Mouse (Mus musculus): ENCODE results near the gene Cxcl17. TPM values are rescaled to one million over a fixed set of nuclear protein-coding genes. Genes with fewer than 3 reads are reported as not detected.
A peak's percentile ranks its signal among the peaks of the same experiment; 100 is the strongest.

Gene Cxcl17
- polyA plus RNA-seq, 2 experiments = not detected

DNA sequence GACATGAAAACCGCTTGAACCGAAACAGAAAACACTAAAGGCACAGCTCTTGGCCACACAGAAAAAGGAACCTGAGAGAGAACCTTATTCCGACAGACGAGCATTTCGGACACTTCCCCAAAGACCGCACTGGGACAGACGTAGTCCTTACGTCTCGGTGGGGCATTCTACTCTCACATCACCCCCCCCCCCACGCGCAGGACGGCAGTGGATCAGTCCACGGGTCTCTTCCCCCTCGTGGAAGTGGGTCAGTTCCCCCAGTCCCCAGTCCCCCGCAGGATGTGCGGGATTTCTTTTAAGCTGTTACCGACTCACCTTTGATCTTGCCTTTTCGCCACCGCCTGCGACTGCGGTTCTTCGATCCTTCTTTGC is 17.5 kb downstream of the Cxcl17 start:
- no peak overlapping the region; the same call in 1 of the 2 replicates for H3K27ac ChIP-seq (replicated peaks; ENCODE audit: low read depth, low read length)
- WGBS = 0% methylated on average over 22 of the region's 22 CpGs
- DNase-seq (ENCODE audit: low spot score) = no peak
- peak overlapping the region; percentile 62 for H3K4me2 ChIP-seq (replicated peaks; ENCODE audit: low read depth, low read length, severe bottlenecking)
- H3K9me3 ChIP-seq (ENCODE audit: control insufficient read depth, low read length) = no peaks in the 10 kb centered on the region
- H3K4me1 ChIP-seq (ENCODE audit: control insufficient read depth, insufficient read depth, low read length) = peaks cover 26% of the 10 kb centered on the region
- ATAC-seq (ENCODE audit: low FRiP score, low read depth) = peak; percentile 35
- TF ChIP-seq POLR2A (IDR thresholded peaks at IDR 0.05; ENCODE audit: borderline replicate concordance, extremely low read depth, insufficient read depth, insufficient read length) = no peak
- peak overlapping the region; percentile 53 for H3K9ac ChIP-seq (ENCODE audit: low read depth, low read length, severe bottlenecking)
- no peaks in the 10 kb centered on the region for H3K36me3 ChIP-seq (ENCODE audit: control insufficient read depth, insufficient read depth, low read length)
- H3K4me3 ChIP-seq (replicated peaks; ENCODE audit: low read length) = peak overlapping the region; percentile 53
- H3K27me3 ChIP-seq (ENCODE audit: control insufficient read depth, insufficient read depth, low read length) = no peaks in the 10 kb centered on the region

DNA sequence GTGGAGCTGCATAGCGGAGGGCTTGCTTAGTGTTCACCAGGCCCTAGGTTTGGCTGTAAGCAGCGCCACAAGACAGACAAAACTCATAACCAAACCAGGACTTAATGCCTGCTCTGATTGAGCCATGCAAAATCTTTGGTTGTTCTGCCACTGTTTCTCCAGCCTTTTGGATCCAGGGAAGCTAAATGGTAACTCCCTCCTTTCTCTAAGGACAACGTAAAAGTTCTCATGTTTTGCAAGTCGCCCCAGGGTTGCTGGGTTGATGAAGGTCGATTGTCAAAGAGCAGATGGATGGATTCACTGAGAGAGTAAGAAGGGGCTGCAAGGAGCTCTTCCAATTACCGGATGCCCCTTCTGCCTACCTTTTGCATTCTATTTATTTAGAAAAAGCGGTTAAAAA is 17.9 kb downstream of the Cxcl17 start:
- H3K9ac ChIP-seq (ENCODE audit: low read depth, low read length, severe bottlenecking) = peak overlapping the region; percentile 53
- no peaks in the 10 kb centered on the region for H3K9me3 ChIP-seq (ENCODE audit: control insufficient read depth, low read length)
- no peak for DNase-seq (ENCODE audit: low spot score)
- H3K36me3 ChIP-seq (ENCODE audit: control insufficient read depth, insufficient read depth, low read length) = no peaks in the 10 kb centered on the region
- no peak overlapping the region for H3K27ac ChIP-seq (replicated peaks; ENCODE audit: low read depth, low read length)
- H3K4me2 ChIP-seq (replicated peaks; ENCODE audit: low read depth, low read length, severe bottlenecking) = peak overlapping the region; percentile 62
- peaks cover 31% of the 10 kb centered on the region for H3K4me1 ChIP-seq (ENCODE audit: control insufficient read depth, insufficient read depth, low read length)
- TF ChIP-seq POLR2A (IDR thresholded peaks at IDR 0.05; ENCODE audit: borderline replicate concordance, extremely low read depth, insufficient read depth, insufficient read length) = no peak
- WGBS = 11% methylated on average over 7 of the region's 7 CpGs
- H3K4me3 ChIP-seq (replicated peaks; ENCODE audit: low read length) = peak overlapping the region; percentile 53
- H3K27me3 ChIP-seq (ENCODE audit: control insufficient read depth, insufficient read depth, low read length) = no peaks in the 10 kb centered on the region
- ATAC-seq (ENCODE audit: low FRiP score, low read depth) = no peak

DNA sequence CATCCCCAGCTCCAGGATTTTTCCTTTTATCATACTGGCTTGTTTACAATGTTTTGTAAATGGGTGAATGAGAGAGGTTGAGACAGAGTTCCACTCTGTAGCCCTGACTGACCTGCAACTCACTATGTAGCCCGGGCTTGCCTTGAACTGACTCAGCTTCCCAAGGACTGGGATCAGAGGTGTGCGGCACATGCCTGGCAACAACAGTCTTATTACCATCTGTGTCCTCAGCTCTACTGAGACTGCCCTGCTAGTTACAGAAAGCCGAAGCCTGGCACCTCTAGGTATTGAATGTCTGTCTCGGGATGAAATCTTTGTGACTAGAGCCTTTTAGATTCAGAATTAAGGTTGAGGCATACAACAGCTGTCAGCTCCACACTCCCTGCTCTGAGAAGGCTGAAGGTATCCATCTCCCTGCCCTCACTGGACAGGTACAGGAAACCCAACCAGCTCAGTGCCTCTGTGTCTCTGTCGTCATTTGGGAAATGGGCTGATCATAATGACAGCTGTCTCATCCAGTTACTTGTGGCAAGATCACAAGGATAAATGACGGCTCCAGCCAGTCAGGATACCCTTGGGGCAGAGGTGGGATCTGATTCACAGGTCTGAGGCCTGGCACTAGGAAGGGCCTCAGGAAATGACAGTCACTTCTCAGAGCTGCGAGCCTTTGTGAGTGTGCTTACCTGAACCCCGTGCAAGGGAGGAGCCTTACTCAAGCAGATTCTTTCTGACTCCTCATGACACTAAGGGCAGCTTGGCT is 19.1 kb downstream of the Cxcl17 start:
- 0 out of 2 replicates have a peak, but pooled peaks cover under 1% of the 10 kb centered on the region for H3K36me3 ChIP-seq (ENCODE audit: control insufficient read depth, insufficient read depth, low read length)

DNA sequence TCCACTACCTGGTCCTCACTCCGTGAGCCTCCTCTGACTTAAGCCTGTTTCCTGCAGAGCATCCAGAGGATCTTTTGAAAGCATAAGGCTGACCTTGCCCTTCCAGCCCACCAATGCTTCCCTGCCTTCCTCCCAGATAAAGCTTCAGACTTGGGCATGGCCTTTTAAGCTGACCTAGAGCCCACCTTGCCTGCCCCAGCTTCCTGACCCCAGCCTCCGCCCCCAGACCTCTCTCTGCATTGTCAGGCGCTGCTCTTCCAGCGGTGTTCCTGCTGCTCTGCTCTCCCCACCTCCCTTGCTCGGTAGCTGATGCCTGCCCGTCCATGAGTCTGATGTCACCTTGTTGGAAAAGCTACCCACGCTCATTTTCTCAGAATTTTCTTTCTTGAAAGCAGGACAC is 19.8 kb downstream of the Cxcl17 start:
- H3K4me2 ChIP-seq (replicated peaks; ENCODE audit: low read depth, low read length, severe bottlenecking) = no peak overlapping the region
- no peak overlapping the region for H3K4me3 ChIP-seq (replicated peaks; ENCODE audit: low read length)
- ATAC-seq (ENCODE audit: low FRiP score, low read depth) (no peak), DNase-seq (ENCODE audit: low spot score) (no peak)
- no peaks in the 10 kb centered on the region for H3K27me3 ChIP-seq (ENCODE audit: control insufficient read depth, insufficient read depth, low read length)
- WGBS = 52% methylated on average over 7 of the region's 7 CpGs
- H3K27ac ChIP-seq (replicated peaks; ENCODE audit: low read depth, low read length) = no peak overlapping the region
- no peak for TF ChIP-seq POLR2A (IDR thresholded peaks at IDR 0.05; ENCODE audit: borderline replicate concordance, extremely low read depth, insufficient read depth, insufficient read length)
- peaks cover 32% of the 10 kb centered on the region for H3K4me1 ChIP-seq (ENCODE audit: control insufficient read depth, insufficient read depth, low read length)
- peaks cover 8% of the 10 kb centered on the region for H3K36me3 ChIP-seq (ENCODE audit: control insufficient read depth, insufficient read depth, low read length)
- H3K9me3 ChIP-seq (ENCODE audit: control insufficient read depth, low read length) = no peaks in the 10 kb centered on the region
- H3K9ac ChIP-seq (ENCODE audit: low read depth, low read length, severe bottlenecking) = no peak overlapping the region

More for the DNA sequence above, 19.1 kb downstream of the Cxcl17 start:
- 77% methylated on average over 8 of the region's 8 CpGs for WGBS
- Histone ChIP-seq H3K4me1 (ENCODE audit: control insufficient read depth, insufficient read depth, low read length) (peaks cover 32% of the 10 kb centered on the region), H3K27ac (replicated peaks; ENCODE audit: low read depth, low read length) (no peak overlapping the region), H3K4me3 (replicated peaks; ENCODE audit: low read length) (peak overlapping the region; percentile 53; the same call in 1 of the 2 replicates), H3K9me3 (ENCODE audit: control insufficient read depth, low read length) (no peaks in the 10 kb centered on the region), H3K27me3 (ENCODE audit: control insufficient read depth, insufficient read depth, low read length) (no peaks in the 10 kb centered on the region), H3K9ac (ENCODE audit: low read depth, low read length, severe bottlenecking) (no peak overlapping the region), H3K4me2 (replicated peaks; ENCODE audit: low read depth, low read length, severe bottlenecking) (peak overlapping the region; percentile 62; the same call in 1 of the 2 replicates)
- no peak for TF ChIP-seq POLR2A (IDR thresholded peaks at IDR 0.05; ENCODE audit: borderline replicate concordance, extremely low read depth, insufficient read depth, insufficient read length)
- DNase-seq (ENCODE audit: low spot score) (no peak), ATAC-seq (ENCODE audit: low FRiP score, low read depth) (no peak)

DNA sequence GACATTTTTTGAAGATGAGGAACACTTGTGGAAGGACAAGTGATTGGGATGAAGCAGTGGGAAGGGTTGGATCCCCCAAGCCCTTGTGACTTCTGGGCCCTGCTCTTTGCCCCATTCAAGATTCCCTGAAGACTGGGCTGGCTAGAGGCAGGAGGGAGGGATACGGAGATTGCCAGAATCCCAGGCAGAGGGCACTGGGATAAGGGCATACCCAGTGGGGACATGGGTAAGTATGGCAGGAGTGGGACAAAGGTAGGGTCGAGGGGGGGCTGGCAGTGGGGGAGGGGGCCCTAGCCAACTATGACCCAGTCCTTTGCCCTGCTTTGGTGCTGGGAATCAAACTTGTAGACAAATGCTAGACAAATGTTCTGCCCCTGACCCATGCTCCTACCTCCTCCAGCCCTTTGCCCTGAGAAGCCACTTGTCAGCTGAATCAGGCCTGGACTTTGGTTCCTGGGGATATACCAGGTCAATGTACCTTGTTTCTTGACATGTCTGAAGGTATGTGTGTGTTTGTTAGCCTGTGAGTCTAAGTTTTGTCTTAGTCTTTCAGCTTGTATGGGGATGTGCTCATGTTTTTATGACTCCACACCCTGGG is 20.7 kb downstream of the Cxcl17 start:
- H3K4me1 ChIP-seq (ENCODE audit: control insufficient read depth, insufficient read depth, low read length) = peaks cover 32% of the 10 kb centered on the region
- no peak overlapping the region for H3K4me2 ChIP-seq (replicated peaks; ENCODE audit: low read depth, low read length, severe bottlenecking)
- WGBS = 76% methylated on average over 2 of the region's 2 CpGs
- ATAC-seq (ENCODE audit: low FRiP score, low read depth) = no peak
- H3K27me3 ChIP-seq (ENCODE audit: control insufficient read depth, insufficient read depth, low read length) = no peaks in the 10 kb centered on the region
- no peak for DNase-seq (ENCODE audit: low spot score)
- no peaks in the 10 kb centered on the region for H3K9me3 ChIP-seq (ENCODE audit: control insufficient read depth, low read length)
- no peak overlapping the region for H3K9ac ChIP-seq (ENCODE audit: low read depth, low read length, severe bottlenecking)
- H3K27ac ChIP-seq (replicated peaks; ENCODE audit: low read depth, low read length) = no peak overlapping the region
- peaks cover 17% of the 10 kb centered on the region for H3K36me3 ChIP-seq (ENCODE audit: control insufficient read depth, insufficient read depth, low read length)
- H3K4me3 ChIP-seq (replicated peaks; ENCODE audit: low read length) = no peak overlapping the region
- TF ChIP-seq POLR2A (IDR thresholded peaks at IDR 0.05; ENCODE audit: borderline replicate concordance, extremely low read depth, insufficient read depth, insufficient read length) = no peak

Data from limb, embryonic 14.5 days (tissue).